Mouse (Mus musculus) right cerebral cortex, adult 18-20 months (tissue): ENCODE measurements around the gene Pop4.

ENCODE experiments used
- DNase-seq: peaks from one replicate; pipeline ENCODE4 v3.0.0; 2022; ENCODE audit warnings: mixed read lengths

Gene Pop4

DNA sequence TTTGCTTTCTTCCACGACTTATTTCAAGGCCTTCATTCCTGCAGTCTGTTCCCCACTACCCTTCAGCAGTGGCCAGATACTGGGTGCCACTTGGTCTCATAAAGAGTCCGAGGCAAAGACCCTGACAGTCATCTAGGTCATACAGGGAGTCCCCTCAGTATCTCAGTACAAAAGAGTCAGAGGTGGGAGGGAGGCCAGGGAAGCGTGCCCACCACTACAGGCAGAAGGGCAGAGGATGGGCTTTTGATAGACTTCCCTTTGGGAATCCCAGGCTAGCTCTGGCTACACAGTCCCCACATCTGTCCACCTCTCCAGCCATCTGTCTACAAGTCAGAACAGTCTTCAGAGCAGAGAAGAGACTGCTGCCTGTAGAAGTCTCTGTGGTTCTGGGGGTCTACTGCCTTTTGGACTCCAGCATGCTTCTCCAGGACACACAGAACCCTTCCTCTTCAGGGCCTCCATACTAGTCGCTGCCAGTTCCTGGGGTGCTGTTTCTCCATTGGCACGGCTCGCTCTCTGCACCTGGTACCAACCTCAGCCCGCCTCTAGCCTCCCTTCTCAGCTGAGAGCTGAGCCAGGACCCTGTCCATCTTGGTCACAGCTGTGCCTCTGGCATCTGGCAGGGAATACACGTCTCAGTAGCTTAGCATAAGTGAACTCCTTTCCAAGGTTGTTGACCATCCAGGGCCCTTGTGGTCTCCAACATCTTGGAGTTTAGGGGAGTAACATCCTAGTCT, 52.4 kb downstream of the Pop4 start:
- DNase-seq = no peak

GRCm38 (mm10) chr7:38217417-38218171, 53.6 kb downstream of the Pop4 start:
- DNase-seq = peak; percentile 80

- no peak for DNase-seq
Measured at GRCm38 (mm10) chr7:38215697-38216096, 55.5 kb downstream of the Pop4 start.

DNA sequence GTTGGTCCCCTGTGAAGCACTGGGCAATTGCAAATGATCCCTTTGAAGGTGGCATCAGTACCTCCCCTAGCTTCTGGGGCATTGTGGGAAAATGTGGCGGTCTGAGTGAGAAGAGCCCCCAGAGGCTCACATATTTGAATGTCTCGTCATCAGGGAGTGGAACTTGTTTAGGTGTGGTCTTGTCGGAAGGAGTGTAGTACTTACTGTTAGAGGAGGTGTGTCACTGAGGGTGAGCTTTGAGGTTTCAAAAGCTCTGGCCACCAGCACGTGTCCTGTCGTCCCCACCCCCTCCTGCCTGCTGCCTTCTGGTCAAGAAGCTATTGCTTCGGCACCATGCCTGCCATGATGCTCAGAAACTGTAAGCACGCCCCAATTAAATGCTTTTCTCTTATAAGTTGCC, 55.9 kb downstream of the Pop4 start:
- no peak for DNase-seq

- no peak for DNase-seq
Measured at GRCm38 (mm10) chr7:38214473-38215214, 56.6 kb downstream of the Pop4 start.

DNA sequence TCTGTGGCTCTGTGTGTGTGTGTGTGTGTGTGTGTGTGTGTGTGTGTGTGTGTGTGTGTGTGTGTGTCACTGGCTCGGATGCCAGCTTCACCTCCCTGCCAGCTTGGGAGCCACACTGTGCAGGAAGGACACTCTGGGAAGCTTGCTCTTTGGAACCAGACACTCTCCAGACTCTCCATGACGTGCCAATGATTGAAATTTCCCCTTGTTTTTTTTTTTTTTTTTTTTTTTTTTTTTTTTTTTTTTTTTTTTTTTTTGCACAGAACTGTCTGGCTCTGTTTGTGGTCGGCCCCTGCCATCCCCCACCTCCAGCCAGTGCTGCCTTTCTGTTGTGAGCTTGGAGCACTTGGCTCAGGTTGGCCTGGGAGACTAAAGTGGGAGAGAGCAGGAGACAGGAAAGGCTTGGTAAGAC, 58.6 kb downstream of the Pop4 start:
- DNase-seq = no peak
